Comparison of ENCODE assay signal across 18 mouse cellular contexts in the genomic region with DNA sequence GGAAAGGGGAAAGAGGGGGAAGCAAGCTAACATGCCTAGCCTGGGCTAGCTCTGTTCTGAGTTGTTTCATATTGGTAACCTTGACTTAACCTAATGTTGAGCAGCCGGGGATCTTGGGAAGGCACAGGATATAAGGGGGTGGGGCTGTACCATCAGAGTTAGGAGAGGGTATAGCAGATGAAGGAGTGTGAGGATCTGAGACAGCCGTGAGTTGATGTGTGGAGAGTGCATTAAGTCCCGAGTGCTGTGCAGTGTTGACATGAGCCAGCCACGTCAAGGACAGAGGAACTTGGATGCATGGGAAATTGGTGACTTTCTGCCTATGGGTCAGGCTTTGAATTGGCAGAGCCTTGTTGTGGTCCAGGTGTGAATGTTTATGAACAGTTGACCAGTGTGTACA. TPM values are rescaled to one million over a fixed set of nuclear protein-coding genes. Genes with fewer than 3 reads are reported as not detected.
"Had no signal": no experiment of that assay in that cellular context is flagged by ENCODE, and none has a peak within 500 bp of the region (broad histone marks: within the 10 kb centered on the region; RNA-seq: fewer than 3 reads in every experiment).

No protein-coding gene starts in this region.

- H3K9me3 ChIP-seq: limb, embryonic 10.5 days; liver, embryonic 15.5 days; megakaryocyte, embryonic 14.5 days; neural tube, embryonic 13.5 days; stomach, embryonic 15.5 days had no signal

- H3K27me3 ChIP-seq: liver, embryonic 15.5 days; neural tube, embryonic 13.5 days; stomach, embryonic 15.5 days had no signal

- H3K9ac ChIP-seq: liver, embryonic 15.5 days; lung, embryonic 14.5 days; neural tube, embryonic 13.5 days; stomach, embryonic 15.5 days had no signal

- DNase-seq: kidney, adult 2 months; kidney, postnatal 25 days; lung, embryonic 14.5 days; lung, postnatal 10 days; retina, postnatal 1 day; thymus, postnatal 36 days had no signal

- H3K4me3 ChIP-seq: limb, embryonic 10.5 days; liver, embryonic 15.5 days; megakaryocyte, embryonic 14.5 days; neural tube, embryonic 13.5 days; stomach, embryonic 15.5 days had no signal

- ATAC-seq: midbrain, embryonic 16.5 days had no signal

- H3K4me2 ChIP-seq: liver, embryonic 11.5 days; liver, embryonic 15.5 days; lung, embryonic 14.5 days; midbrain, embryonic 11.5 days; neural tube, embryonic 13.5 days; stomach, embryonic 15.5 days had no signal

- H3K36me3 ChIP-seq: limb, embryonic 10.5 days; liver, embryonic 15.5 days; stomach, embryonic 15.5 days had no signal

- H3K27ac ChIP-seq: limb, embryonic 10.5 days; liver, embryonic 15.5 days; macrophage; neural tube, embryonic 13.5 days; stomach, embryonic 15.5 days had no signal

RNA-seq across cellular contexts. Expression of a gene that starts 22.0 kb away (rescaled TPM):
- total RNA-seq: layer of hippocampus, postnatal 10 days; left cerebral cortex, postnatal 14 days had no signal
- polyA plus RNA-seq: kidney, adult 2 months; macrophage; spleen, adult 2 months had no signal

RNA-seq across cellular contexts. Expression of a gene that starts 37.5 kb away (rescaled TPM):
- polyA plus RNA-seq: liver, embryonic 11.5 days; liver, embryonic 15.5 days; lung, embryonic 14.5 days; spleen, adult 2 months had no signal
